Mouse (Mus musculus): ENCODE results near the gene Mtf1.

Mtf1 gene

GRCm38 (mm10) chr4:124856294-124856693 is 54.4 kb downstream of the Mtf1 start:
- DNase-seq (ENCODE audit: low spot score) = no peak

- DNase-seq (ENCODE audit: low spot score) = no peak
These were observed 56.5 kb downstream of the Mtf1 start for GRCm38 (mm10) chr4:124858370-124858769.

- DNase-seq (ENCODE audit: low spot score) = no peak
These were observed 58.5 kb downstream of the Mtf1 start for GRCm38 (mm10) chr4:124860446-124860845.

- no peak for DNase-seq (ENCODE audit: low spot score)
These were observed 59.6 kb downstream of the Mtf1 start, which contains the start of gene Maneal for GRCm38 (mm10) chr4:124861283-124862188. Gene Maneal, minus strand, starts transcription at chr4:124862171.

- DNase-seq (ENCODE audit: low spot score) = no peak
These were observed 70.8 kb downstream of the Mtf1 start for GRCm38 (mm10) chr4:124872719-124873118.

- no peak for DNase-seq (ENCODE audit: low spot score)
These were observed 78.7 kb downstream of the Mtf1 start, which contains the start of gene Epha10 for GRCm38 (mm10) chr4:124880599-124880998. Gene Epha10, plus strand, starts transcription at chr4:124880899.

GRCm38 (mm10) chr4:124881341-124881908 is 79.5 kb downstream of the Mtf1 start:
- DNase-seq (ENCODE audit: low spot score) = no peak

- DNase-seq (ENCODE audit: low spot score) = no peak
These were observed 80.3 kb downstream of the Mtf1 start for GRCm38 (mm10) chr4:124882151-124882729.

GRCm38 (mm10) chr4:124888702-124889101 is 86.8 kb downstream of the Mtf1 start:
- no peak for DNase-seq (ENCODE audit: low spot score)

GRCm38 (mm10) chr4:124889935-124890334 is 88.0 kb downstream of the Mtf1 start:
- no peak for DNase-seq (ENCODE audit: low spot score)

- no peak for DNase-seq (ENCODE audit: low spot score)
These were observed 88.9 kb downstream of the Mtf1 start for GRCm38 (mm10) chr4:124890831-124891230.

- DNase-seq (ENCODE audit: low spot score) = no peak
These were observed 91.9 kb downstream of the Mtf1 start for GRCm38 (mm10) chr4:124893769-124894168.

GRCm38 (mm10) chr4:124894508-124895428 is 92.9 kb downstream of the Mtf1 start:
- DNase-seq (ENCODE audit: low spot score) = no peak

- no peak for DNase-seq (ENCODE audit: low spot score)
These were observed 96.5 kb downstream of the Mtf1 start for GRCm38 (mm10) chr4:124898428-124898827.

All from layer of hippocampus, adult 9-10 months (tissue).